Mouse (Mus musculus) CH12.LX (cell line): Measurements from ENCODE around the gene Gtpbp6. TPM values are rescaled to one million over a fixed set of nuclear protein-coding genes. Genes with fewer than 3 reads are reported as not detected.

ENCODE experiments used
- DNase-seq: peaks from one replicate; pipeline ENCODE4 v3.0.0-alpha.2; 2013; ENCODE audit errors: extremely low read depth
- H3K27ac ChIP-seq: 2 replicates; pipeline ENCODE4 v1.5.1; 2012; ENCODE audit warnings: low read depth, mild to moderate bottlenecking, control low read depth, moderate library complexity; ENCODE audit not compliant: insufficient read depth
- H3K27me3 ChIP-seq: replicated peaks from 2 replicates; pipeline ENCODE3; 2012; ENCODE audit warnings: inconsistent platforms
- H3K36me3 ChIP-seq, 2 experiments: replicated peaks in 1 of 2; 2 replicates each; pipeline versions ENCODE3 to v1.6.1; 2012; ENCODE audit warnings: inconsistent platforms in 1 of 2, low read length in 1 of 2, mild to moderate bottlenecking in 1 of 2, mixed read lengths in 1 of 2, moderate library complexity in 1 of 2; ENCODE audit not compliant: control insufficient read depth in 1 of 2, insufficient read depth in 1 of 2
- H3K4me1 ChIP-seq, 2 experiments: 2 replicates each; pipeline ENCODE4 v1.6.1; 2012; ENCODE audit warnings: inconsistent platforms in 1 of 2, moderate library complexity in 1 of 2; ENCODE audit not compliant: insufficient read depth in 2 of 2, control insufficient read depth in 1 of 2
- H3K4me2 ChIP-seq: 2 replicates; pipeline ENCODE4 v1.6.1; 2012; ENCODE audit warnings: low read depth, mild to moderate bottlenecking, control low read depth; ENCODE audit not compliant: poor library complexity, insufficient read depth, severe bottlenecking
- H3K4me3 ChIP-seq, 3 experiments: fragments of 150-350 bp in 1 of 3; sonication (generic) in 1 of 3; replicated peaks in 1 of 3; 2 replicates each; pipeline versions ENCODE3 to v1.5.1; 2011 to 2012; ENCODE audit warnings: low read depth in 2 of 3, low read length in 2 of 3, mild to moderate bottlenecking in 2 of 3, moderate library complexity in 2 of 3, control low read depth in 1 of 3, improper control_type of control experiment in 1 of 3, inconsistent platforms in 1 of 3, mixed read lengths in 1 of 3; ENCODE audit not compliant: poor library complexity in 1 of 3
- H3K79me2 ChIP-seq: replicated peaks from 2 replicates; pipeline ENCODE4 v1.6.1; 2012; ENCODE audit warnings: mild to moderate bottlenecking, moderate library complexity; ENCODE audit not compliant: control insufficient read depth, poor library complexity, insufficient read depth, severe bottlenecking; ENCODE audit errors: extremely low read depth
- H3K9ac ChIP-seq: 2 replicates; pipeline ENCODE4 v1.6.1; 2012; ENCODE audit warnings: low read depth, mild to moderate bottlenecking, control low read depth, moderate library complexity; ENCODE audit not compliant: insufficient read depth
- H3K9me3 ChIP-seq: replicated peaks from 2 replicates; pipeline ENCODE3; 2012; ENCODE audit warnings: low read length, inconsistent platforms, mixed read lengths
- BHLHE40 ChIP-seq: IDR thresholded peaks from 2 replicates; pipeline ENCODE4 v1.6.1; 2011; ENCODE audit warnings: mild to moderate bottlenecking, low read depth, low read length, improper control_type of control experiment
- CHD1 ChIP-seq: IDR thresholded peaks from 2 replicates; pipeline ENCODE4 v1.6.1; 2012; ENCODE audit warnings: low read depth, low read length, improper control_type of control experiment, inconsistent platforms
- JUN ChIP-seq: IDR thresholded peaks from 2 replicates; pipeline ENCODE4 v1.6.1; 2011; ENCODE audit warnings: low read depth, mild to moderate bottlenecking, low read length, improper control_type of control experiment, moderate library complexity; ENCODE audit not compliant: insufficient read depth
- MEF2A ChIP-seq: IDR thresholded peaks from 2 replicates; pipeline ENCODE4 v1.6.1; 2014; ENCODE audit warnings: low read depth, mild to moderate bottlenecking, inconsistent platforms, low read length, improper control_type of control experiment, borderline replicate concordance
- NRF1 ChIP-seq: IDR thresholded peaks from 2 replicates; pipeline ENCODE4 v1.6.1; 2014; ENCODE audit warnings: low read depth, mild to moderate bottlenecking, inconsistent platforms, low read length, improper control_type of control experiment, moderate library complexity
- RAD21 ChIP-seq: IDR thresholded peaks from 2 replicates; pipeline ENCODE4 v1.6.1; 2011; ENCODE audit warnings: low read depth, mild to moderate bottlenecking, low read length, improper control_type of control experiment, moderate library complexity
- TCF12 ChIP-seq: IDR thresholded peaks from 2 replicates; pipeline ENCODE4 v1.6.1; 2014; ENCODE audit warnings: low read depth, mild to moderate bottlenecking, inconsistent platforms, low read length, improper control_type of control experiment
- USF2 ChIP-seq: conservative IDR thresholded peaks from 2 replicates; pipeline ENCODE4 v1.6.1; 2011; ENCODE audit warnings: low read depth, low read length, improper control_type of control experiment
- ZKSCAN1 ChIP-seq: IDR thresholded peaks from 2 replicates; pipeline ENCODE4 v1.6.1; 2012; ENCODE audit warnings: low read depth, inconsistent platforms, low read length, improper control_type of control experiment, borderline replicate concordance
- dilution Hi-C: fragments of 300-500 bp; cut with MboI; formaldehyde crosslinking; loops from 2 replicates; pipeline ENCODE4 v1.14.3; 2020; ENCODE audit warnings: low sequenced_read_pairs; ENCODE audit not compliant: extremely low pct_unique_long_range_greater_than_20kb, extremely low pct_ligation_motif_present
- in situ Hi-C: fragments of 300-500 bp; cut with MboI; formaldehyde crosslinking; loops from 3 replicates; pipeline ENCODE4 v1.14.3; 2019; ENCODE audit warnings: low sequenced_read_pairs, low pct_ligation_motif_present, low pct_unique_long_range_greater_than_20kb, mixed read lengths
- polyA plus RNA-seq: library from polyadenylated mRNA; unstranded; fragments of >175 nt; gene quantifications from 2 replicates; pipeline ENCODE4 v1.2.1, GENCODE M21; 2012; ENCODE audit warnings: low read depth; ENCODE audit not compliant: insufficient read length
- total RNA-seq, 2 experiments: library from RNA; depleted of rRNA; stranded (reverse); fragments of 300-350 nt in 1 of 2; fragments of >200 nt in 1 of 2; gene quantifications; 2 replicates each; pipeline ENCODE4 v1.2.3; 2012 to 2014

Gtpbp6 gene
- total and polyA plus RNA-seq, 3 experiments: 14.4 to 40.1 (median 27.9) TPM

DNA sequence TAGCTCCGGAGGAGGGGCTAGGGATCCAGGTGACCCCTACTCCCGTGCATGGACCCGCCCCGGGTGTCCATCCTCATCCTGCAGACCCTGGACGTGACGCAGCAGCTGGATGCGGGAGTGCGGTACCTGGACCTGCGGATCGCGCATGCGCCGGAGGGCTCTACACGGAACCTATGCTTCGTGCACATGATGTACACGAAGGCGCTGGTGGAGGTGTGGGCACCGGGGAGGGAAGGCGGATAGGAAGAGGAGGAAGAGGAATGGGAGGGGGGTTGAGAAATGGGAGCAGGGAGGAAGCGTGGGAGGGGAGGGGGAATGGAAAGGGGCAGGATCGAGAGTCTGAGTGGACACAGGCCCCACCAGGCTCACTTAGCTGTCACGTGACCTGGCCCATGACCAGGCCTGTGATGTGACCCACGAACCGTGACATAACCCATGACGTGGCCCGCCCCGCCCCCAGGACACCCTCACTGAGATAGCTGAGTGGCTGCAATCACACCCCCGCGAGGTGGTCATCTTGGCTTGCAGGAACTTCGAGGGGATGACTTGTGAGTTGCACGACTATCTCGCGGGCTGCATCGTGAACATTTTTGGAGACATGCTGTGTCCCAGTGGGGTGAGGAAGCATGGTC, 6.2 kb downstream of the Gtpbp6 start:
- peaks cover 22 to 24% of the 10 kb centered on the region in 2 experiments for H3K4me1 ChIP-seq
- H3K79me2 ChIP-seq: peaks cover 12% of the 10 kb centered on the region; the same call in 1 of the 2 replicates
- peaks cover 10% of the 10 kb centered on the region for H3K9me3 ChIP-seq
- in situ Hi-C loops (no loop called here), dilution Hi-C loops (no loop called here)
- H3K36me3 ChIP-seq: peaks cover 48 to 53% of the 10 kb centered on the region in 2 experiments
- H3K4me2 ChIP-seq: no peak overlapping the region
- H3K27me3 ChIP-seq: no peaks in the 10 kb centered on the region
- no peak for TF ChIP-seq NRF1
- TF ChIP-seq RAD21: no peak
- no peak for TF ChIP-seq CHD1
- no peak for TF ChIP-seq MEF2A
- TF ChIP-seq ZKSCAN1: no peak
- DNase-seq: no peak
- H3K9ac ChIP-seq: no peak overlapping the region
- no peak overlapping the region for H3K4me3 ChIP-seq
- no peak overlapping the region for H3K27ac ChIP-seq

GRCm38 (mm10) chr5:110100921-110101631, 6.9 kb downstream of the Gtpbp6 start:
- H3K4me3 ChIP-seq: no peak overlapping the region
- in situ Hi-C loops: no loop called here
- H3K9me3 ChIP-seq: peaks cover 10% of the 10 kb centered on the region
- peaks cover 5% of the 10 kb centered on the region; the same call in 1 of the 2 replicates for H3K79me2 ChIP-seq
- no peaks in the 10 kb centered on the region for H3K27me3 ChIP-seq
- H3K9ac ChIP-seq: no peak overlapping the region
- H3K27ac ChIP-seq: no peak overlapping the region
- dilution Hi-C loops: no loop called here
- no peak for TF ChIP-seq JUN
- TF ChIP-seq BHLHE40: no peak
- TF ChIP-seq USF2: no peak
- 0 out of 2 replicates have a peak, but pooled peaks have one; percentile 19 for TF ChIP-seq TCF12
- H3K4me2 ChIP-seq: no peak overlapping the region
- H3K36me3 ChIP-seq: peaks cover 40 to 46% of the 10 kb centered on the region in 2 experiments
- peaks cover 14 to 17% of the 10 kb centered on the region in 2 experiments for H3K4me1 ChIP-seq
- no peak for DNase-seq
